Mouse (Mus musculus): ENCODE data around the gene Golga4. TPM values are rescaled to one million over a fixed set of nuclear protein-coding genes. Genes with fewer than 3 reads are reported as not detected.

Gene Golga4
- total RNA-seq, 2 experiments from 2014 or later, result 303 to 350 TPM

GRCm38 (mm10) chr9:118520858-118521257 is 14.8 kb downstream of the Golga4 start:
- no peak for DNase-seq
- intact Hi-C loops (cut with DNase I), result no loop called here

- DNase-seq, result no peak
Measured at GRCm38 (mm10) chr9:118521659-118522058, 15.6 kb downstream of the Golga4 start.

DNA sequence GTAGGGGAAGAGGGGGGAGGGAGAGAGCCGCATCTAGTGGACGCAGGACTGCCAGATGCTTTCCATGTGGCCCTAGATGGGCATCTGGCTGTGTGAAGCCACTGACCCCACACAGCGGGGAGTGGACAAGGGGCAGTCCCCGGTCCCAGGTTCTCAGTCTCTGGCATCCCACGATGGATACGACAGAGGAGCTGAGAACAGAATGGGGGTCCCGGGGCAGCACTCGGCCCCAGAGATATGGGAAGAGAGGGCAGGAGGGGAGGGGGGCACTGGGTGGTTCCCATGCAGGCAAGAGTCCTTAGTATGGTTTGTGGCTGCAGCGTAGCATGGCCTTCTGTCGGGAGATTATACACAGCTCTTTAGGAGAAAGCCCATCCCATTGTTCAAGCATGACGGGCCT is 17.7 kb downstream of the Golga4 start:
- DNase-seq, result no peak
- intact Hi-C loops (cut with DNase I), result no loop called here

More at GRCm38 (mm10) chr9:118521659-118522058, 15.6 kb downstream of the Golga4 start:
- intact Hi-C loops (cut with DNase I), result no loop called here

DNA sequence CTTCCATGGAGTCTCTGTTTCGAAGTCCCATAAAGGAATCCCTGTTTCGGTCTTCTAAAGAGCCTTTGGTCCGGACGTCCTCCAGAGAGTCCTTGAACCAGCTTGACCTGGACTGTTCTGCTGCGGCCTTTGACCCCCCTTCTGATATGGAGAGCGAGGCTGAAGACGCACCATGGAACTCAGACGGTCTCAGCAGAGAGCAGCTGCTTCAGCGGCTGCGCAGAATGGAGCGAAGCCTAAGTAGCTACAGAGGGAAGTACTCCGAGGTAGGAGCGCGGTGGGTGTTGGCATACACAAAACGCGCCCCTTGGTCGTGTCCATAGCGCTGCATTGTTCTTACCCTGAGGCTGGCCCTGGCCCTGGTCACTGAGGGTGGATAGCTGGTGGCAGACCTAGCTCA is 21.0 kb downstream of the Golga4 start:
- no peak for DNase-seq

DNA sequence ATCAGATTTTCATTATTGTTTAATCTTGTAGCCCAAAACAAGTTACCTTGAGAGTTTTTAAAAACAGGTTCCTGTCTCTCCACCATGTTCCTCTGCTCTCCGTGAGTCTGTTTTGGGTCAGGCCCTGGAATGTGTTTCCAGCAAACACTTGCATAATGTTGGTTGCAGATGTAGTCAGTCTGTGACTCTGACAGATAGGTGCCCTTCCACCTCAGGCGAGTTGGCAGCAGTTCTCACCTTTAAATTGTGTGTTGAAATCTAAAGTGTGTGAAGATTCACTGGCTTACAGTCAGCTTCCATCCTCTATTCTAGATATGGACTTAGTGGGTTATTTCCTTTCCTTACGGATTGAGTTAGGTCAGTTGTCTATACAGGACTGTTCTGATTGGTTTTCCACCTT is 23.7 kb downstream of the Golga4 start:
- DNase-seq, result no peak
- intact Hi-C loops (cut with DNase I), result no loop called here

More for the DNA sequence above, 21.0 kb downstream of the Golga4 start:
- intact Hi-C loops (cut with DNase I), result no loop called here

DNA sequence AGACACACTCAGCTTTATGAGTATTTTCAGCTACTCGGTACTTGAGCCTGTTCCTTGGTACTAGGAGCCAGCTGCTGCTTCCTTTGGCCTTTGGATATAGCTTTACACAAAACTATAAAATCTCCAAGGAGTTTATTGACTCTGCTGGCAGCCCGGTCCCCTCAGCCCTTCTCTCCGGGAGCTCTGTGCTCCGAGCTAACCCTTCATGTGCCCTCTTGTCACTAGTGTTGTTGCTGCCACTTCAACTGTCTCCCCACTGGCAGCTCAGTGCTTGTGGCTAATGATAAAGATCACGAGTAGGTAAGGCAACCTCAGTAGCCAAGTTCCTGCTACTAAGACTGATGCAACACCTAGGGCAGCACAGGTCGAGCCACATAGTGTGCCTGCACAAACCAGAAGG is 24.6 kb downstream of the Golga4 start:
- DNase-seq, result no peak
- intact Hi-C loops (cut with DNase I), result no loop called here

GRCm38 (mm10) chr9:118532516-118533205 is 26.6 kb downstream of the Golga4 start:
- intact Hi-C loops (cut with DNase I), result no loop called here
- DNase-seq, result no peak

DNA sequence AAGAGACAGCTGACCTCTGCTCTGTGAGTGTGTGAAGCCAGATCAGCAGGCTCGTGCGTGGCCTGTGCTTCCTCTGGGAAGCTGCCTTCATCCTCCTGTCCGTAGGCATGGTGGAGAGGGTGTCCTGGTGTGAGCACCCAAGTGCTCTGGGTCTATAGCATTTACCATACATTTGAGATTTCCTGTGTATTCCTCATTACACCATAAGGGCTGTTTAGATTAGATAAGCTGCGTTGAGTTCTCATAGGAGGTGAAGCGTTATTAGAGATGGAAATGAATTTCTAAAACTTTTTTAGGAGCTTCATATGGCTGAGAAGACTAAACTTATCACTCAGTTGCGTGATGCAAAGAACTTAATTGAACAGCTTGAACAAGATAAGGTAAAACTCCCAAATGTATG is 30.9 kb downstream of the Golga4 start:
- DNase-seq, result no peak
- intact Hi-C loops (cut with DNase I), result no loop called here

DNA sequence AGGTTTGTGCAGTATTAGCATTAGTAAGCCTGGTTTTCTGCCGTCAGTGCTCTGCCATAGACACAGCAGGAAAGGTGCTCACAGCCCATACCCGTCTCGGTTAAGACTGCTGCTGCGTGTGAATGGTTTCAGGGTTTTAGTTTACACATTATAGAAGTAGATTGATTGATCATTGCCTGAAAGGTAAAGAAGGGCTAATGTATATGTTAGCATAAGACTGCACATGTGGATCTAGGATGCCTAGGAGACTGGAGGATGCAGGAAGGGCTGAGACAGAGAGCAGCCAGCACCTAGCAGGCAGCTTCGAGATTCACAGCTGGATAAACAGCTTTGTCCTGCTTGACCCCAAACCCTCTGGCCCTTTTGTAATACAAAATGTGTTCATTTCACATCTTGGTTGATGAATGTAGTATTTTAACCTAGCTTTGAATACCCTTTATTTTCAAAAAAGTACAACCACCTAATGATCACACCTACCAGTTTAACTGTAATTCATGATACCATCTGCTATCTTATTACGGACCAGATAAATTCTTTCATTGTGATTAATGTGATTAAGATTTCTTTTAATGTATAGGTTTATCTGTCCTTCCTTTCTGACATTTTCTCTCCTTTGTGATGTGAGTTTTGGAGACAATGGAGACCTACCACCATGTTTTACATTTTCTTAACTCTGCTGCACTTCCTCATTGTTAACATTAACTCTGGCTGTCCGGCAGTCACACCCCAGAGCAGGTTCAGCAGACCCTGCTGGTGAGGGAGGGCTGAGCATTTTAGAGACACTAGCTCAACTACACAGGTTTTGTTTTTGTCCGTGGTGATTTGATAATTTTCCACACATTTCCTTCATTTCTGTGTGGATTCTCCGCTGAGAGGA is 31.6 kb downstream of the Golga4 start:
- intact Hi-C loops (cut with DNase I), result no loop called here
- no peak for DNase-seq

GRCm38 (mm10) chr9:118541851-118542250 is 35.8 kb downstream of the Golga4 start:
- DNase-seq, result no peak
- intact Hi-C loops (cut with DNase I), result no loop called here

DNA sequence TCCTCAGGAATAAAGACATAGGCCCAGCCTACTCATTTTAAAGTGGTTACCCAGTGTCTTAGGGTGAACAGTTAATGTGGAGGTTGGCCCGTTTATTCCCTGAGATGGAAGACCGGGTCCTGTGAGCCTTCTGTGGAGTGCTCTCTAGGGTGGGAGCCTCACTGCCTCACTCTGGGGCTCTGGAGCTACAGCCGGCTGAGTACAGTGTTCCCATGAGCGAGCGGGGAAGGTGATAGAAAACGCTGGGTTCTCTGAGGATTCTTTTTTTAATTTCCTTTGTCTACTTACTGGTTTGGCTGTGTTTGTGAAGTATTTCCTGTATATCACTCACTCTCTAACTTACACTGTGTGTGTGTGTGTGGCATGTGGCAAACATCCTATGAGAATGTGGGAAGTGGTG is 39.1 kb downstream of the Golga4 start:
- no peak for DNase-seq
- intact Hi-C loops (cut with DNase I), result no loop called here

DNA sequence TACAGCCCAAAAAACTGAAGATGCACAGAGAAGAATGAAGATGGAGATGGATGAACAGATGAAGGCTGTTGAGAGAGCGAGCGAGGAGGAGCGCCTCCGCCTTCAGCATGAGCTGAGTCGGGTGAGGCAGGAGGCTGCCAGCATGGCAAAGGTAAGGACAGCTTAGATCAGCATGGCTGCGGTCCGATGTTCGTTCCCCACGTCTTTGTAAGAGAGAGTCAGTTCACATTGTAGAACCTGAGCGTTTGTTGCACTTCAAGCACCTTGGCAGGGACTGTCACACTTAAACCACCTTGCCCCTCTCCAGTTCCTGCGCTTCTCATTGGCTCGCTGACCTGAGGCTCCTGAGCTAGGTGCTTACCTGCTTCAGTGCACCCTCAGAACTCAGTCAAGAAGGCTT is 42.6 kb downstream of the Golga4 start:
- DNase-seq, result no peak
- intact Hi-C loops (cut with DNase I), result no loop called here

DNA sequence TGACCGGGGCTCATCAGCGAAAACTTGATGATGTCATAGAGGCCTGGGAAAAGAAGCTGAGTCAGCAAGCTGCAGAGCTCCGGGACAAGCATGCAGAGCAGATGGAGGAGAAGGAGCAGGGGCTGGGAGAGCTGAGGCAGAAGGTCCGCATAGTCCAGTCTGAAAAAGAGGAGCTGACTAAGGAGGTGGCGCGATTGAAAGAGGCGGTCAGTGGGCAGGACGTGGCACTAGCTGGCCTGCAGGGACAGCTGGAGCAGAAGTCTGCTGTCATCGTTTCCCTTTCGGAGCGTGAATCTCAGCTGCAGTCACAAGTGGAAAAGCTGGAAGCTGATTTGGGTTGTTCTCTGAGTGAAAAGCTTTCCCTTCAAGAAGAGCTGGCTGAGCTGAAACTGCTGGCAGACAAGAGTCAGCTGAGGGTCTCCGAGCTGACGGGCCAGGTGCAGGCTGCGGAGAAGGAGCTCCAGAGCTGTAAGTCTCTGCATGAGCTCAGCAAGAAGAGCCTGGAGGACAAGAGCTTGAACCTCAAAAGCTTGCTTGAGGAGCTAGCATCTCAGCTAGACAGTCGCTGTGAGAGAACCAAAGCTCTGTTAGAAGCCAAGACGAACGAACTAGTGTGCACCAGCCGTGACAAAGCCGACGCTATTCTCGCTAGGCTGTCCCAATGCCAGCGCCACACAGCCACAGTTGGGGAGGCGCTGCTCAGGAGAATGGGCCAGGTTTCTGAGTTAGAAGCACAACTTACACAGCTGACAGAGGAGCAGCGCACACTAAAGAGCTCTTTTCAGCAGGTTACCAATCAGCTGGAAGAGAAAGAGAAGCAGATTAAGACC is 51.1 kb downstream of the Golga4 start:
- intact Hi-C loops (cut with DNase I), result no loop called here
- peak; percentile 21 to 31 for DNase-seq

GRCm38 (mm10) chr9:118563356-118563755 is 57.3 kb downstream of the Golga4 start:
- no peak for DNase-seq
- intact Hi-C loops (cut with DNase I), result no loop called here

- DNase-seq, result no peak
- intact Hi-C loops (cut with DNase I), result no loop called here
Measured at GRCm38 (mm10) chr9:118563866-118564265, 57.8 kb downstream of the Golga4 start.

DNA sequence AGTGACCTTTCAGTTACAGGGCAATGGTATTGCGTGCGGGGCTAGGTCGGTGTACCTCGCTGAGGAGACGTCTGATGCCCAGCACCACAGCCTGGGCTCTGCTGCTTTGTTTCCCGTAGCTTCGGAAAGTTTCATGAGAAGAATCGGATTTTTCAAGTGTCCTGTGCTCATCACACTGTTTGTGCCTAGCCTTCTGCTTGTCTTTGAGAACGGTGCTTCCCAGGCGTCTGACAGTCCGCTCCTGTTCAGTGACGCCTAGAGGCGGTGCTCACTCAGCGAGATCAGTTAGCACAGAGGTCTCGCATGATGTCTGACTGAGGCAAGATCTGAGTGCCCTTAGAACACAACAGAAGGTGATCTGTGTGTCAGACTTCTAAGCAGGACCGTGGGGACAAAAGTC is 58.6 kb downstream of the Golga4 start:
- DNase-seq, result no peak
- intact Hi-C loops (cut with DNase I), result no loop called here

DNA sequence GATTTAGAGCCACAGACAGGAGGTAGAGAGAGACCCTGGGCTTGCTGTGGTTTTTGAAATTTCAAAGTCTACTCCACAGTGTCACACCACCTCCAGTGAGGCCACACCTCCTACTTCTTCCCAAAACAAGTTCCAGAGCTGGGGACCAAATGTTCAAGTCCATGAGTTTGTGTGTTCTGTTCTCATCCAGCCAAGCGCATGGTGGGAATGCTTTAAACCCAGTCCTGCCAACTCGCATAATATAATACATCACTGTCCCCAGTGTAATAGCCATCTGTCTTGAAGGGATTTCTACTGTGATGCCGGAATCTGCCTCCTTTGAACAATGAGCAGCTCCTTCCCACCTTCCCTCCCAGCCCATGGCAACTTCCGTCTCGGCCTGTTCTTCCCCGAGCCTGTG is 63.3 kb downstream of the Golga4 start:
- no peak for DNase-seq
- intact Hi-C loops (cut with DNase I), result no loop called here

GRCm38 (mm10) chr9:118570865-118571264 is 64.8 kb downstream of the Golga4 start:
- no peak for DNase-seq
- intact Hi-C loops (cut with DNase I), result no loop called here

GRCm38 (mm10) chr9:118571701-118572100 is 65.6 kb downstream of the Golga4 start:
- DNase-seq, result no peak
- intact Hi-C loops (cut with DNase I), result no loop called here

DNA sequence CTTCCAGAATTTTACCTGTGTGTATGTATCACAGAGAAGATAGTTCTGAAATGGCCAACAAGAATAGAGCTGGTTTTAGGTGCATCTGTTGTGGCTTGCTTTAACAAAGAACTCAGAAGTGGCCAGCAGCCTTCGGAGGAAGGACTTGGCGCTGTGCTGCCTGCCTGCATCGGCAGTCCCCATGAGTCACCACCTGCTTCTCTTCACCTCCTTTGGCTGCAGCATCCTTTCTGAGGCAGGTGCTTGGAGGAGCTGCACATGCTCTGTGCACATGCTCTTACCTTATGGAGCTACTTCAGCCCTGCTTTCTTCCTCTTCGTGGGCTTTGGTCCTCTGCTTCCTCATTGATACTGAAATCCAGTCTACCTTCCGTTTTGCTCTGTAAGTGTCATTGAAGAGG is 68.8 kb downstream of the Golga4 start:
- no peak for DNase-seq
- intact Hi-C loops (cut with DNase I), result no loop called here

DNA sequence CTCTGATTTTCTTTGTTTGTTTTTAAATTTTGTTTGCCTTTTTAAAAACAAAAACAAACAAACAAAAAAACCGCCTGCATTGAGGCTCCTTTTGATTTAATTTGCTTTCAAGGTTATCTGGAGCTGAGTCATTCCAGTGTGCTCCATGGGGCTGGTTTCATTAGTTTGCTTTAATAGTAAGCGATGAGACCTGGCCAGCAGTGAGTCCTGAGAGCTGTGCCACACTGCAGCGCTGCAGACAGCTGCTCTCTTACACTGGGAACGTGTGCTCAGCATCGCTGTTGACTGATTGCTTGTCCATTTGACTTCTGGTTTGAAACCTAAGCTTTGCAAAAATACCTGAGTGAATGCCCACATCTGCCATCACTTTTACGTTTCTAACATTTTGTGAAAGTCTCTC is 74.3 kb downstream of the Golga4 start:
- intact Hi-C loops (cut with DNase I), result loop anchor here (10.0 kb wide), 1 partner anchor 484 kb away; no protein-coding TSS in a partner anchor

More for the DNA sequence above, 74.3 kb downstream of the Golga4 start:
- no peak for DNase-seq
